Mouse (Mus musculus) adipocyte (in vitro differentiated cells): Measurements from ENCODE around the gene Cd93.

Source experiments
- DNase-seq: peaks from one replicate; pipeline ENCODE4 v3.0.0-alpha.2; 2016; ENCODE audit warnings: low spot score

Cd93 gene

GRCm38 (mm10) chr2:148443249-148443958 lies at the start of gene Cd93:
TSS of gene Cd93 (minus strand) at chr2:148443563.
- no peak for DNase-seq

GRCm38 (mm10) chr2:148492108-148492507 lies 48.7 kb upstream of the Cd93 start:
- peak; percentile 92 for DNase-seq

- DNase-seq = no peak
Observed at GRCm38 (mm10) chr2:148490150-148490549, 46.8 kb upstream of the Cd93 start.

- DNase-seq = no peak
Observed at GRCm38 (mm10) chr2:148488885-148489284, 45.5 kb upstream of the Cd93 start.

- DNase-seq = no peak
Observed at GRCm38 (mm10) chr2:148485576-148485975, 42.2 kb upstream of the Cd93 start.

- no peak for DNase-seq
Observed at GRCm38 (mm10) chr2:148480376-148480775, 37.0 kb upstream of the Cd93 start.

- peak; percentile 87 for DNase-seq
Observed at GRCm38 (mm10) chr2:148478141-148478701, 34.9 kb upstream of the Cd93 start.

GRCm38 (mm10) chr2:148477346-148477745 lies 34.0 kb upstream of the Cd93 start:
- DNase-seq = no peak

GRCm38 (mm10) chr2:148476576-148476975 lies 33.2 kb upstream of the Cd93 start:
- DNase-seq = no peak

GRCm38 (mm10) chr2:148475879-148476495 lies 32.6 kb upstream of the Cd93 start:
- DNase-seq = no peak

- DNase-seq = no peak
Observed at GRCm38 (mm10) chr2:148469341-148470238, 26.2 kb upstream of the Cd93 start.

- no peak for DNase-seq
Observed at GRCm38 (mm10) chr2:148467921-148468440, 24.6 kb upstream of the Cd93 start.

- peak; percentile 35 for DNase-seq
Observed at GRCm38 (mm10) chr2:148455341-148455740, 12.0 kb upstream of the Cd93 start.

- peak; percentile 60 for DNase-seq
Observed at GRCm38 (mm10) chr2:148454014-148454542, 10.7 kb upstream of the Cd93 start.

GRCm38 (mm10) chr2:148453061-148453460 lies 9.7 kb upstream of the Cd93 start:
- DNase-seq = peak; percentile 98

GRCm38 (mm10) chr2:148451498-148451897 lies 8.1 kb upstream of the Cd93 start:
- peak; percentile 71 for DNase-seq

- peak; percentile 51 for DNase-seq
Observed at GRCm38 (mm10) chr2:148450616-148451015, 7.3 kb upstream of the Cd93 start.

GRCm38 (mm10) chr2:148449659-148450058 lies 6.3 kb upstream of the Cd93 start:
- DNase-seq = no peak

- DNase-seq = no peak
Observed at GRCm38 (mm10) chr2:148446446-148446845, 3.1 kb upstream of the Cd93 start.

- no peak for DNase-seq
Observed at GRCm38 (mm10) chr2:148445616-148446015, 2.3 kb upstream of the Cd93 start.

- DNase-seq = peak; percentile 83
Observed at GRCm38 (mm10) chr2:148444472-148444871, 1.1 kb upstream of the Cd93 start.

GRCm38 (mm10) chr2:148442710-148443109 lies 653 bp downstream of the Cd93 start:
- DNase-seq = no peak
